Mouse (Mus musculus) naive thymus-derived CD4-positive, alpha-beta T cell, adult 2 months (primary cell): Measurements from ENCODE around the gene Dnase2a.

Source experiments
- DNase-seq: peaks from one replicate; pipeline ENCODE4 v3.0.0-alpha.2; 2011; ENCODE audit warnings: low read depth

Gene Dnase2a

GRCm38 (mm10) chr8:84936962-84937546 lies 28.7 kb downstream of the Dnase2a start, which contains the start of gene Mast1:
TSS of gene Mast1 (minus strand) at chr8:84937359.
- DNase-seq: peak; percentile 80

GRCm38 (mm10) chr8:84937620-84938485 lies 29.5 kb downstream of the Dnase2a start:
- no peak for DNase-seq

GRCm38 (mm10) chr8:84943699-84944098 lies 35.3 kb downstream of the Dnase2a start:
- no peak for DNase-seq

GRCm38 (mm10) chr8:84944478-84945160 lies 36.3 kb downstream of the Dnase2a start:
- DNase-seq: peak; percentile 55

- DNase-seq: no peak
These were observed 36.9 kb downstream of the Dnase2a start for GRCm38 (mm10) chr8:84945235-84945632.

GRCm38 (mm10) chr8:84945633-84946527 lies 37.5 kb downstream of the Dnase2a start:
- DNase-seq: no peak

- peak; percentile 19 for DNase-seq
These were observed 38.3 kb downstream of the Dnase2a start, which contains the start of gene Rtbdn for GRCm38 (mm10) chr8:84946528-84947240. TSS of gene Rtbdn (plus strand) at chr8:84946991.

- DNase-seq: peak; percentile 60
These were observed 38.8 kb downstream of the Dnase2a start for GRCm38 (mm10) chr8:84947241-84947545.

- no peak for DNase-seq
These were observed 41.4 kb downstream of the Dnase2a start for GRCm38 (mm10) chr8:84949753-84950152.

- DNase-seq: peak; percentile 44
These were observed 44.4 kb downstream of the Dnase2a start for GRCm38 (mm10) chr8:84952612-84953255.

- DNase-seq: peak; percentile 84
These were observed 48.4 kb downstream of the Dnase2a start for GRCm38 (mm10) chr8:84956768-84957167.

- no peak for DNase-seq
These were observed 51.5 kb downstream of the Dnase2a start for GRCm38 (mm10) chr8:84959811-84960210.

- DNase-seq: no peak
These were observed 55.6 kb downstream of the Dnase2a start for GRCm38 (mm10) chr8:84963952-84964351.

GRCm38 (mm10) chr8:84965731-84966291 lies 57.5 kb downstream of the Dnase2a start:
- DNase-seq: peak; percentile 94

- DNase-seq: no peak
These were observed 58.2 kb downstream of the Dnase2a start for GRCm38 (mm10) chr8:84966603-84967002.

- DNase-seq: no peak
These were observed 59.4 kb downstream of the Dnase2a start for GRCm38 (mm10) chr8:84967532-84968304.

GRCm38 (mm10) chr8:84968650-84969049 lies 60.3 kb downstream of the Dnase2a start:
- no peak for DNase-seq

GRCm38 (mm10) chr8:84969241-84970134 lies 61.1 kb downstream of the Dnase2a start, which contains the start of the genes Gm49661, Prdx2 and Rnaseh2a:
TSS of gene Gm49661 (minus strand) at chr8:84969433.
TSS of gene Prdx2 (plus strand) at chr8:84969587.
TSS of gene Rnaseh2a (minus strand) at chr8:84969767.
- DNase-seq: peak; percentile 78
